Mouse (Mus musculus): ENCODE measurements around the gene Ucp3. TPM values are rescaled to one million over a fixed set of nuclear protein-coding genes. Genes with fewer than 3 reads are reported as not detected.

Ucp3 gene
- polyA plus RNA-seq, 1 experiment from 2014 or later, result 0.08 TPM

DNA sequence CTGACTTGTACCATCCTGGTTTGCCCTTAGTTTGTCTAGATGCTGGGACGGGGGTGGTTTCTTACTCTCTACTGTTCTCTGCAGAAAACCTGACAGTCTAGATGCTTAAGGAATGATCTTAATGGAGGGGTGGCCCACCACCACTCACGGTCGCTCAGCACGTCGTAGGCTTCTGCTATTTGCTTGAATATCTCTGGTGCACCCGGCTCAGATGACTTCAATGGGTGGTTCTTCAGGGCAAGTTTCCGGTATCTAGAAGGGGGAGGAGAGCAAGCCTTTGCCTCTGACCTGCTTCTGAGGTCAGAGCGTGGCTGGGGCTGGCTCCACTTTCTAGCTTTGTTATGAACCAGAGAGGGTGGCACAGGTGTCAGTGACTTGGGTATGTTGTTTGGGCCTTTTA, 38.8 kb downstream of the Ucp3 start:
- Histone ChIP-seq H3K9ac (ENCODE audit: low read length) (no peak overlapping the region), H3K4me3 (ENCODE audit: control insufficient read depth in 1 of 2, insufficient read depth in 1 of 2, low read depth in 1 of 2, low read length in 2 of 2) (no peak overlapping the region), H3K4me2 (ENCODE audit: low read length) (no peak overlapping the region), H3K9me3 (ENCODE audit: control insufficient read depth, low read length) (no peaks in the 10 kb centered on the region), H3K27me3 (ENCODE audit: control insufficient read depth, insufficient read depth, low read length) (no peaks in the 10 kb centered on the region; the same call in 1 of the 2 replicates), H3K4me1 (ENCODE audit: control insufficient read depth in 2 of 2, insufficient read depth in 2 of 2, low read length in 2 of 2) (peaks cover 0 to 2% of the 10 kb centered on the region in 2 experiments; a peak in 1 of 4 replicates), H3K27ac (replicated peaks in 1 of 2; ENCODE audit: control insufficient read depth in 1 of 2, insufficient read depth in 1 of 2, low read depth in 2 of 2, low read length in 2 of 2) (no peak overlapping the region), H3K36me3 (ENCODE audit: control insufficient read depth, insufficient read depth, low read length) (no peaks in the 10 kb centered on the region)
- ATAC-seq (ENCODE audit: insufficient number of reproducible peaks, insufficient read depth, low FRiP score, low read depth), result no peak
- 63% methylated on average over 8 of the region's 8 CpGs for WGBS

DNA sequence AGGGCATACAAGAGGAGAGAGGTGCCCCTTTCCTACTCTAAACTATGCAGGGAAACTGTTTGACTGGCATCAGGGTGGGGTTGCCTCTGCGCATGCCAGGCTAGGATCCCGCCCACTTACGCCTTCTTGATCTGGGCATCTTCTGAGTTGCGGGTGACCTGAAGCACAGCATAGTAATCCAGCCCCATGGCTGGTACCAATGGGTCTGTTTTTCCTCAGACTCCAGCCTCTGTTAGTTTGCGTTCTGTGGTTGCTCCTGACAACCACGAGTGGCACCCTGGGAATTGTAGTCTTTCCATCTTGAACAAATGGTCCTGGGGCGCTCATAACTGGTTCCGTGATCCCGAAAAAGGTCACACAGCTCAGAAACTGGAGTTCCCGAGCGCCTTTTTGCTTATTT, 41.8 kb downstream of the Ucp3 start, which contains the start of gene Dnajb13:
Gene Dnajb13 (minus strand): TSS at position 388 of the 400 bp plus-strand sequence.
- Histone ChIP-seq H3K9ac (ENCODE audit: low read length) (no peak within 1 kb of the TSS), H3K27me3 (ENCODE audit: control insufficient read depth, insufficient read depth, low read length) (no peaks in the 10 kb centered on the region; the same call in 1 of the 2 replicates), H3K4me1 (ENCODE audit: control insufficient read depth in 2 of 2, insufficient read depth in 2 of 2, low read length in 2 of 2) (peaks cover 0 to 2% of the 10 kb centered on the region in 2 experiments; a peak in 1 of 4 replicates), H3K9me3 (ENCODE audit: control insufficient read depth, low read length) (no peaks in the 10 kb centered on the region), H3K36me3 (ENCODE audit: control insufficient read depth, insufficient read depth, low read length) (no peaks in the 10 kb centered on the region), H3K4me3 (ENCODE audit: control insufficient read depth in 1 of 2, insufficient read depth in 1 of 2, low read depth in 1 of 2, low read length in 2 of 2) (no peak within 1 kb of the TSS), H3K4me2 (ENCODE audit: low read length) (0 out of 2 replicates have a peak within 1 kb of the TSS, but pooled peaks have one; percentile 7), H3K27ac (replicated peaks in 1 of 2; ENCODE audit: control insufficient read depth in 1 of 2, insufficient read depth in 1 of 2, low read depth in 2 of 2, low read length in 2 of 2) (no peak within 1 kb of the TSS)
- 44% methylated on average over 11 of the region's 11 CpGs for WGBS
- no peak for ATAC-seq (ENCODE audit: insufficient number of reproducible peaks, insufficient read depth, low FRiP score, low read depth)

DNA sequence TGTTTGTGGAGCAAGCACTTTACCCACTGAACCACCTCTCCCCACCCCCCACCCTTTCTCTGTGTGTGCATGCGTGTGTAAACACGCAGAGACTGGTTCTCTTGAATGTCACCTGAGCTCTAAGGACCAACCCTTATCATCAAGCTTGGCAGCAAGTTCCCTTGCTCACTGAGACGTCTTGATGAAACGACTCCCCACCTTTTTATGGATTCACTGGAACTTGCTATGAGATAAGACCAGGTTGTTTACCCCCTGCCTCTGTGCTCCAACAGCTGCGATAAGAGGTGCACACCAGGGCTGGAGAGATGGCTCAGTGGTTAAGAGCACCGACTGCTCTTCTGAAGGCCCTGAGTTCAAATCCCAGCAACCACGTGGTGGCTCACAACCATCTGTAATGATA, 47.4 kb downstream of the Ucp3 start:
- 54% methylated on average over 7 of the region's 7 CpGs for WGBS
- no peaks in the 10 kb centered on the region for H3K27me3 ChIP-seq (ENCODE audit: control insufficient read depth, insufficient read depth, low read length)
- H3K9me3 ChIP-seq (ENCODE audit: control insufficient read depth, low read length), result no peaks in the 10 kb centered on the region
- no peak overlapping the region for H3K27ac ChIP-seq (replicated peaks in 1 of 2; ENCODE audit: control insufficient read depth in 1 of 2, insufficient read depth in 1 of 2, low read depth in 2 of 2, low read length in 2 of 2)
- no peak overlapping the region for H3K4me2 ChIP-seq (ENCODE audit: low read length)
- no peak for ATAC-seq (ENCODE audit: insufficient number of reproducible peaks, insufficient read depth, low FRiP score, low read depth)
- H3K4me1 ChIP-seq (ENCODE audit: control insufficient read depth in 2 of 2, insufficient read depth in 2 of 2, low read length in 2 of 2), result no peaks in the 10 kb centered on the region
- no peaks in the 10 kb centered on the region for H3K36me3 ChIP-seq (ENCODE audit: control insufficient read depth, insufficient read depth, low read length)
- no peak overlapping the region for H3K9ac ChIP-seq (ENCODE audit: low read length)
- no peak overlapping the region for H3K4me3 ChIP-seq (ENCODE audit: control insufficient read depth in 1 of 2, insufficient read depth in 1 of 2, low read depth in 1 of 2, low read length in 2 of 2)

DNA sequence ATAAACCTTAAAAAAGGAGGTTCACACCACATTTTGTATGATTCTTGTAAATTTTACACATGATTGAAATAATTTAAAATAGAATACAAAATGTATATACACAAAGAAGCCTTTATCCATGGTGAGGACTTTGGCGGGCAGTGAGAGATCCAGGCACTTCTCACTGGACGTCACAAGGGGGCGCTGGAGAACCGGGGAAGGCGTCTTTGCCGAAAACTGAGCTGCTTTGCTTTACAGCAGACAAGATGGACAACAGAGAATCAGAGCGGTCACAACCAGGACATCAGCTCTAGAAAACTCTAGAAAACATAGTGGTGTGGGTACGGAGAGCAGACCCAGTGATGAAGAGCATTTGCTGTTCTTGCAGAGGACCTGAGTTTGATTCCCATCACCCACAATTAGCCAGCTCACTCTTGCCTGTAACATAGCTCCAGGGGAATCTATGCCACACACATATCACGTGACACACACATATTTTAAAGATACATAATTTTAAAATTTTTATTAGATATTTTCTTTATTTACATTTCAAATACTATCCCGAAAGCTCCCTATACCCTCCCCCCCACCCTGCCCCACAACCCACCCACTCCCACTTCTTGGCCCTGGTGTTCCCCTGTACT, 48.0 kb downstream of the Ucp3 start:
- no peaks in the 10 kb centered on the region for H3K9me3 ChIP-seq (ENCODE audit: control insufficient read depth, low read length)
- no peaks in the 10 kb centered on the region for H3K27me3 ChIP-seq (ENCODE audit: control insufficient read depth, insufficient read depth, low read length)
- no peak overlapping the region for H3K4me3 ChIP-seq (ENCODE audit: control insufficient read depth in 1 of 2, insufficient read depth in 1 of 2, low read depth in 1 of 2, low read length in 2 of 2)
- H3K4me1 ChIP-seq (ENCODE audit: control insufficient read depth in 2 of 2, insufficient read depth in 2 of 2, low read length in 2 of 2), result no peaks in the 10 kb centered on the region
- ATAC-seq (ENCODE audit: insufficient number of reproducible peaks, insufficient read depth, low FRiP score, low read depth), result no peak
- no peaks in the 10 kb centered on the region for H3K36me3 ChIP-seq (ENCODE audit: control insufficient read depth, insufficient read depth, low read length)
- H3K27ac ChIP-seq (replicated peaks in 1 of 2; ENCODE audit: control insufficient read depth in 1 of 2, insufficient read depth in 1 of 2, low read depth in 2 of 2, low read length in 2 of 2), result no peak overlapping the region
- H3K4me2 ChIP-seq (ENCODE audit: low read length), result peak overlapping the region; percentile 31
- H3K9ac ChIP-seq (ENCODE audit: low read length), result no peak overlapping the region
- 19% methylated on average over 10 of the region's 10 CpGs for WGBS

DNA sequence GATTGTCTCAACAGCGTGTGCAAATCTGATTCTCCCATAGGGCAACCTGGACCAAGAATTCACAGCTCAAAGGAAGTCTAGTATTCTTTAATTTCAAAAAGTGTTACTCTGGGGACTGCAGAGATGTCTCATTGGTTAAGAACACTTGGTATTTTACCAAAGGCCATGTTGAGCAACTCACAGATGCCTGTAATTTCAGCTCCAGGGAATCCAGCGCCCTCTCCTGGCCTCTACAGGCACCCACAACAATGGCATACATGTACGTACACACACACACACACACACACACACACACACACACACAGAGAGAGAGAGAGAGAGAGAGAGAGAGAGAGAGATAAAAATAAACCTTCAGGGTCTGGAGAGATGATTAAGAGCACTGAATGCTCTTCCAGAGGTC, 49.4 kb downstream of the Ucp3 start:
- Histone ChIP-seq H3K4me3 (ENCODE audit: control insufficient read depth in 1 of 2, insufficient read depth in 1 of 2, low read depth in 1 of 2, low read length in 2 of 2) (no peak overlapping the region), H3K36me3 (ENCODE audit: control insufficient read depth, insufficient read depth, low read length) (no peaks in the 10 kb centered on the region), H3K4me2 (ENCODE audit: low read length) (no peak overlapping the region), H3K27me3 (ENCODE audit: control insufficient read depth, insufficient read depth, low read length) (no peaks in the 10 kb centered on the region), H3K9ac (ENCODE audit: low read length) (no peak overlapping the region), H3K4me1 (ENCODE audit: control insufficient read depth in 2 of 2, insufficient read depth in 2 of 2, low read length in 2 of 2) (no peaks in the 10 kb centered on the region), H3K27ac (replicated peaks in 1 of 2; ENCODE audit: control insufficient read depth in 1 of 2, insufficient read depth in 1 of 2, low read depth in 2 of 2, low read length in 2 of 2) (no peak overlapping the region), H3K9me3 (ENCODE audit: control insufficient read depth, low read length) (no peaks in the 10 kb centered on the region)
- 74% methylated on average over 3 of the region's 3 CpGs for WGBS
- ATAC-seq (ENCODE audit: insufficient number of reproducible peaks, insufficient read depth, low FRiP score, low read depth), result no peak

DNA sequence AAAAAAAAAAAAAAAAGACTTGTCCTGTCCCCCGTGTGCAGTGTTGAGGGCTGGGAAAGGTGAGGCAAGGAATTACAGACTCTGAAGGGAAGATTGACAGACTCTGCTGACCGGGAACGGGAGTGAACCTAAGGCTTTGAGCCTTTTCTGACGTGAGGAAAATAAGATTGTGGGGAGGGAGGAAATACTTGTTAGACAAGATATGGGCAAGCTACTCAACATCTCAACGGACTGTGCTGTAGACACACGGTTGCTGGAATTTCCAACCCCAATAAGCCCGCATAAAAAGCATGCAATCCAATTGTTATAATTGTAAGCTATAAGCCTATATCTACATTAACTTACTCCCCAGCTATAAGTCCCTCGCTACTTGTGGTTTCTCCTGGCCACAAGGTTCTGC, 51.9 kb downstream of the Ucp3 start:
- Histone ChIP-seq H3K4me3 (ENCODE audit: control insufficient read depth in 1 of 2, insufficient read depth in 1 of 2, low read depth in 1 of 2, low read length in 2 of 2) (no peak overlapping the region), H3K9me3 (ENCODE audit: control insufficient read depth, low read length) (no peaks in the 10 kb centered on the region), H3K27me3 (ENCODE audit: control insufficient read depth, insufficient read depth, low read length) (no peaks in the 10 kb centered on the region), H3K27ac (replicated peaks in 1 of 2; ENCODE audit: control insufficient read depth in 1 of 2, insufficient read depth in 1 of 2, low read depth in 2 of 2, low read length in 2 of 2) (no peak overlapping the region), H3K36me3 (ENCODE audit: control insufficient read depth, insufficient read depth, low read length) (no peaks in the 10 kb centered on the region), H3K9ac (ENCODE audit: low read length) (no peak overlapping the region), H3K4me1 (ENCODE audit: control insufficient read depth in 2 of 2, insufficient read depth in 2 of 2, low read length in 2 of 2) (no peaks in the 10 kb centered on the region), H3K4me2 (ENCODE audit: low read length) (no peak overlapping the region)
- WGBS, result 57% methylated on average over 8 of the region's 8 CpGs
- ATAC-seq (ENCODE audit: insufficient number of reproducible peaks, insufficient read depth, low FRiP score, low read depth), result no peak

DNA sequence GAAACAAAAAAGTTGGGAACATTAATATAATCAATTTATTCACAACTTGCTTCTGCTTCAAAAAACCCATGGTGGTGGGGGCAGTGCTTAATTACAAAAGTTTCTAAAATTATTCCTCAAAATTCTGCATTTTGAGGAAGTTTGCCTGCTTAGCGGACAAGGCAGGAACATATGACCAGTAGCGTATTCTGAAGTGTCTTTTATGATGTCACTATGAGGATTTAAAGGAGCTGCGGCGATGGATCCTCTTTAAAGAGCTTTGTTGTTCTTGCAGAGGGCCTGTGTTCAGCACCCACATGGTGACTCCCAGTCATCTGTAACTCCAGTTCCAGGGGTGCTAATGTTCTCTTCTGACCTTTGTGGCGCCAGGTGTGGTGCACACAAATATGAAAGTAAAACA, 58.0 kb downstream of the Ucp3 start:
- no peak overlapping the region for H3K9ac ChIP-seq (ENCODE audit: low read length)
- no peaks in the 10 kb centered on the region for H3K27me3 ChIP-seq (ENCODE audit: control insufficient read depth, insufficient read depth, low read length)
- no peak overlapping the region for H3K27ac ChIP-seq (replicated peaks in 1 of 2; ENCODE audit: control insufficient read depth in 1 of 2, insufficient read depth in 1 of 2, low read depth in 2 of 2, low read length in 2 of 2)
- H3K4me3 ChIP-seq (ENCODE audit: control insufficient read depth in 1 of 2, insufficient read depth in 1 of 2, low read depth in 1 of 2, low read length in 2 of 2), result no peak overlapping the region
- H3K4me2 ChIP-seq (ENCODE audit: low read length), result no peak overlapping the region
- H3K36me3 ChIP-seq (ENCODE audit: control insufficient read depth, insufficient read depth, low read length), result no peaks in the 10 kb centered on the region
- no peaks in the 10 kb centered on the region for H3K9me3 ChIP-seq (ENCODE audit: control insufficient read depth, low read length)
- no peak for ATAC-seq (ENCODE audit: insufficient number of reproducible peaks, insufficient read depth, low FRiP score, low read depth)
- WGBS, result 89% methylated on average over 5 of the region's 5 CpGs
- H3K4me1 ChIP-seq (ENCODE audit: control insufficient read depth in 2 of 2, insufficient read depth in 2 of 2, low read length in 2 of 2), result no peaks in the 10 kb centered on the region

DNA sequence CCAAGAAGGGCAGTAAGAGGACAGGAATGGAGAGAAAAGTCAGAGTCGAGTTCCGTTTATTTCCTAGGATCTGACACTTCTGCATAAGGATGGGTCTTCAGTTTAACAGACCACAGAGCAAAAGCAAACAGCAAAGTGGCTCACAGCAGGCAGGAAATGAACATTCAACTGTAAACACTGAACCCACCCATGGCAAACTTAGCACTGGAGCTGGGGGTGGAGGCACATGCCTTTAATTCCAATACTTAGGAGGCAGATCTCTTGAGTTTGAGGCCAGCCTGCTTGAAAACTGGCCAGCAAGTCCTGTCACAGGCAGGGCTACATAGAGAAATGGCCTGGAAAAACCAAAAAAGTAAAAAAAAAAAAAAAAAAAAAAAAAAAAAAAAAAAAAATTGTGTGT, 60.7 kb downstream of the Ucp3 start:
- no peak for ATAC-seq (ENCODE audit: insufficient number of reproducible peaks, insufficient read depth, low FRiP score, low read depth)
- Histone ChIP-seq H3K4me2 (ENCODE audit: low read length) (no peak overlapping the region), H3K27me3 (ENCODE audit: control insufficient read depth, insufficient read depth, low read length) (no peaks in the 10 kb centered on the region), H3K27ac (replicated peaks in 1 of 2; ENCODE audit: control insufficient read depth in 1 of 2, insufficient read depth in 1 of 2, low read depth in 2 of 2, low read length in 2 of 2) (no peak overlapping the region), H3K4me3 (ENCODE audit: control insufficient read depth in 1 of 2, insufficient read depth in 1 of 2, low read depth in 1 of 2, low read length in 2 of 2) (no peak overlapping the region), H3K4me1 (ENCODE audit: control insufficient read depth in 2 of 2, insufficient read depth in 2 of 2, low read length in 2 of 2) (peaks cover 2 to 4% of the 10 kb centered on the region in 2 experiments), H3K9me3 (ENCODE audit: control insufficient read depth, low read length) (no peaks in the 10 kb centered on the region), H3K9ac (ENCODE audit: low read length) (no peak overlapping the region), H3K36me3 (ENCODE audit: control insufficient read depth, insufficient read depth, low read length) (no peaks in the 10 kb centered on the region)
- 57% methylated on average over 2 of the region's 2 CpGs for WGBS
